Mouse (Mus musculus) thymus, adult 2 months (tissue): ENCODE results near the gene Sorbs1.

Experiments
- CTCF ChIP-seq: fragments of 200-500 bp; IDR thresholded peaks from 2 replicates; pipeline ENCODE4 v1.5.1; 2012; ENCODE audit warnings: mild to moderate bottlenecking, control low read depth, low read length, moderate library complexity, borderline replicate concordance; ENCODE audit not compliant: control insufficient read depth, poor library complexity, insufficient read depth; ENCODE audit errors: extremely low read depth
- POLR2A ChIP-seq: fragments of 200-500 bp; IDR thresholded peaks from 2 replicates; pipeline ENCODE4 v1.6.1; 2012; ENCODE audit warnings: mild to moderate bottlenecking, low read length, control low read depth, moderate library complexity; ENCODE audit not compliant: control insufficient read depth, poor library complexity, insufficient read depth; ENCODE audit errors: extremely low read depth

DNA sequence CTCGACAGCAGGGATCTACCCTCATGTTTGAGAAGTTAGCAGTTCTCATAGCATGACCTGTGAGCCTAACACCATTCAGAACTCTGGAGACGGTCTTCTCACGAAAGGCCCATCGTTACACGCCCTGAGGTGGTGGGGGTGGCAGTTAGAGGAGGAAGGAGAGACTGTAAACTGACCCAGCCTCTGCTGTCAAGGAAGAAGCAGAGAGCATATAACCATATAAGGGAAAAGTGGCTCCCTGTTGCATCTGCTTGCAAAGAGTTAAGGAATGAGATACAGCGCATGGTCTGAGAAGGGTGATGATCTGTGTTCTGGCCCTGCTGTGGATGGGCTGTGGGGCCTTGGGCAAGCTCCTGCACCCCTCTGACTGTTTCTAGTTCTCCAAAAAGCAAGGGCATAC, 50.7 kb downstream of the Sorbs1 start:
- no peak for TF ChIP-seq CTCF
- TF ChIP-seq POLR2A, result no peak
